Mouse (Mus musculus) cerebellum, postnatal 36 days (tissue): ENCODE data around the gene Fabp1.
A peak's percentile ranks its signal among the peaks of the same experiment; 100 is the strongest.

Experiments used
- DNase-seq, 2 experiments: peaks; one replicate each; pipeline ENCODE4 v3.0.0; 2021 to 2022; ENCODE audit warnings: mixed read lengths in 2 of 2

Gene Fabp1

DNA sequence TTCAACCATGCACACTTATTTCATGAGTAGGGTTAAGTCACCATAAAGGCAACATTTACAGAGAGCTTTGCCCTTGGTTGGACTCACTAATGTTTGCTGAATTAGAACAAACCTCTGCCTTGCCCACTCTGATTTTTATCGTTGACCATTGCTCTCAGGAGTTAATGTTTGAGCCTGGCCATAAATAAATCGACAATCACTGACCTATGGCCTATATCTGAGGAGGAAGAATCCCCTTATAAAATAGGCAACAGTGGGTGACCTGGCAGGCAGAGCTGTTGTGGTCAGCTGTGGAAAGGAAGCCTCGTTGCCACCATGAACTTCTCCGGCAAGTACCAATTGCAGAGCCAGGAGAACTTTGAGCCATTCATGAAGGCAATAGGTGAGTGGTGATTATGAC is at the start of gene Fabp1:
Gene Fabp1 (plus strand): TSS at position 216 of the 400 bp plus-strand sequence.
- DNase-seq, result no peak

DNA sequence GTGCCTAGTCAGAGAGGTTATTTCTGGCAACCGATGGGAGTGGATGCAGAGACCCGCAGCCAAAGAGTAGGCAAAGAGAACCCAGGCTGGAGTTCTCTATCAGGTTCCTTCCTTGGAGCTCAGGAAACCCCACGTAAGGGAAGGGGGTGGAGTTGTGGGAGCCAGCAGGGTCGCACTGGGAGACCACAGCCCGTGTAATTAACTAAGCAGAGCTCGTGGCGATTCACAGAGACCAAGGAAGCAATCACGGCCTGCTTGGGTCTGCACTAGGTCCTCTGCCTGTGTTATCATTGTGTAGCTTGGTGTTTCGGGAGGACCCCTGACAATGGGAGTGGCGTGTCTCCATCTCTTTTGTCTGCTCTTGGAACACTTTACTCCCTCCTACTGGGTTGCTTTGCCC is 48.5 kb upstream of the Fabp1 start:
- no peak for DNase-seq

DNA sequence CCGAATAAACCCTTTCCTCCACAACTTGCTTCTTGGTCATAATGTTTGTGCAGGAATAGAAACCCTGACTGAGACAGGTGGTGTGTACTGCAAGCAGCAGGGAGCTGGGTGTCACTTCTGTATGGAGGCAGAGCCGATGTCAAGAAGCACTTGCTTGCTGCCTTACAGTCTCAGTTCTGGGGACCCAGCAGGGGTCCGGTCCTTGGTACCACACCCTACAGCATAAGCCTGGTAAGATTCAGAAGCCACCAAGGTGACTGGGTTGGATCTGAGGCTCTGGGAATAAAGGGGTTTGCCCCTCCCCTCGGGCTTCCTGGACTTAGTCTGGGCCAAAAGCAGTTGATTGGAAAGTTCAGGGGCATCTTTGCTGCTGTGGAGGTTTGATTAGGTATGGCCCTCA is 46.1 kb upstream of the Fabp1 start:
- DNase-seq, result no peak

DNA sequence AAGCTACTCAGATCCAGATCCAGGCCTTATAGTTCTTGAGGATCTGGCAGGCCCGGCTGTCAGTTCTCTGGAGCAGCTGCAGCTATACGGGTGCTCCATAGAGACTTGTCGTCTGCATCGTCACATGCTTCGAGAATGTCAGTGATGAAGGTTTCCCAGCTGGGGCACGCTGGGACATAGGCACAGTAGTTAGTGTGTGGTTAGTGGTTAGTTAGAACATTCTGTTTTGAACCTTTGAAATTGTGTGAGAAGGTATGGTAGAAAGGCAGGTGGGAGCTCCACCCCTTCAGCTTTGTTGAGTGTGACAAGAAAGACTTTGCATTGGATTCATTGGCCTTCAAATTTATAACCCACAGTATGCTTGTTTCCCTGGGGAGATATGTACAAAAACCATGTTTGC is 44.8 kb upstream of the Fabp1 start:
- no peak for DNase-seq

DNA sequence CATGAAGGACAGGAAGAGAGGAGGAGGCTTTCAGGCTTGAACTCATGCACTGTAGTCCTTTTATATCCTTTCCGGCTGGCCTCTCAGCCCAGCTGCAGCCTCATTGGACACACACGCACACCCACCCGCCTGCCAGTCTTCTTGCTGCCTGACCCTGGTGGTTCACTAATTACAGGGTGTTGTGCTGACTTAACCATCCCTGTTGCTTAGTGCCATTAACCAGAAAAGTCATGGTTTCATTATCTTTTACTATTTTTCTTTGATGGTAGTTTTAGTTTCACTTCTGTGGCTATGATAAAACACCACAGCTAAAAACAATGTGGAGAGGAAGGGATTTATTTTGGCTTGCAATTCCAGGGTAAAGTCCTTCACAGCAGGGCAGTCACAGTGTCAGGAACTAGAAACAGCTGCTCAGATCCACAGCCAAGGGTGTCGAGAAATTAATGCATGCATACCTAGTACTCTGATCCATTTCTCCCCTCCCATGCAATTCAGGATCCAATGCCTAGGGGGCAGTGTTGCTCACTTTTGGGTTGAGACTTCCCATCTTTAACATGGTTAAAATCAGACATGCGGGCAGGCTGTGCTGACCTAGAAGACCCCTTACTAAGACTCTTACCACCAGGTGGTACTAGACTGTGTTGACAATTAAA is 42.8 kb upstream of the Fabp1 start:
- DNase-seq, result no peak

DNA sequence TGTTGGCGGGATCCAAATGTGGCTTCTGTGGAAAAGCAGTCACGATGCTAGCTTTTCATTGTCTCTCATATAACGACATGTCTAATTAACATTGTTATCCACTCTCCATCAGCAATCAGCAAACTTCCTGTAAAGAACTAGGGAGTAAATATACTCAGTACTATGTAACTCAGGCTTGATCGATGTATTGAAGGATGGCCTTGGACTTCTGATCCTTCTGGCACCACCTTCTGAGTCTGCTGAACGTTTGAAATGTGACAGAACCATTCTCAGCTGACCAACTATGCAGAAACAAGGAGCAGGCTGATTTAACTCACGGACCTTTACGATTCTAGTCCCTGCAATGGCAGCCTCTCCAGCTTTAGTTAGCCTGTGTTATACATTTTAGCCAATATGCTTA is 38.3 kb upstream of the Fabp1 start:
- no peak for DNase-seq

DNA sequence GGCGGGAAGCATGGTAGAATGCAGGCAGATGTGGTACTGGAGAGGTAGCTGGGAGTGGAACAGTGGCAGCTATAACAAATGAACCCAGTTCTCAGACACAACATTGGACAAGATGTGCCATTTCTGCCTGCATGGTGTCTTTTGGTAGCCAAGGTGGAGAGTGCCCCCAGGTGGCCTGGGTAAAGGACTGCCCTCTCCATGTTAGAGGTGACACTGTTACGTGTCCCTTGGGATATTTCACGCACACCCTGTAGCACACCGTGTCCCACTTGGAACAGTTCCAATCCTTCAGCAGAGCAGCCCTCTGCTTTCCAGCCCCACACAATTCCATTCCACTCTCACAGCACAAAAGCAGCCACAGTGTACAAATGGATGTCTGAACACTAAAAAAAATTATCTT is 37.4 kb upstream of the Fabp1 start:
- no peak for DNase-seq

DNA sequence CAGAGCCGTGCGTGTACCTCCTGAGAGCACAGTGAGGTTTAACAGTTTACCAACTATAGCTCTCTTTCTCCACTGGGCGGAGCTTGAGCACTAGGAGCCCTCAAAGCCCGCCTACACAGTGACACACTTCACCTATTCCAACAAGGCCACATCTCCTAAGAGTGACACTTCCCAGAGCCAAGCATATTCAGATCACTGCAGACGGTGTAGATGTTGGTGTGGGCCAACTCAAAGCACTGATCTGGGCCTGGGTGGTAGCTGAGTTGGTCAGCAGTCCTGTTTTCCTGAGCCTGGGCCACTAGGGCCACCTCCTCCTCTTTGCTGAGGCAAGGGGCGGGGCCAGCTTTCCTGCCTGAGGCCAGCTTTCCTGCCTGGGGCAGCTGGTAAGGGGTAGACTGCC is 35.2 kb upstream of the Fabp1 start:
- no peak for DNase-seq

DNA sequence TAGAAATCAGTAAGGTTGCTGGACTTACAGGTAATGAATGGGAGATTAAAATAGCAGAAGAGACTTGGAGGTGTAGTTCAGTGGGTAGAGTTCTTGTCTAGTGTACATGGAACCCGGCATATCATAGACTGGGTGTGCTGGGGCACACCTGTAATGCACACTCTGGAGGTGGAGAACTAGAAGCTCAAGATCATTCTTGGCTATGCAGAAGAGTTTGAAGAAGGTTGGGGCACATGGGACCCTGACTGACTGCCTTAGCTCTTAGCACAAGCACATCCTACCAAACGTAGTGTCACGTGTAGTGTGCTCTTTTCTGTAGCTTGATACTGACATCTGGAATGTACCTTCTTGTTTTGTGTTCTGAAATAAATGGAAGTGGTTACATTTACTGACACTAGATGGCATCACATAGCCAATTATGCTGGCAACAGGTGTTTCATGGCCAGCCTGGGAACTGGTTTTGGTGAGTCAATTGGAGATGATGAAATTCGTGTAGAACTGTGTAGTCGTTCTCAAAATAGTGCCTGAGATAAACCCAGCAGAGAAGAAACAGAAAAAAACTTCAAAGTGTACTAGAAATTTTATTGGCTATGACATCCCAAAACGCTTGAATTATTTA is 33.0 kb upstream of the Fabp1 start:
- DNase-seq, result peak; percentile 20 to 34

DNA sequence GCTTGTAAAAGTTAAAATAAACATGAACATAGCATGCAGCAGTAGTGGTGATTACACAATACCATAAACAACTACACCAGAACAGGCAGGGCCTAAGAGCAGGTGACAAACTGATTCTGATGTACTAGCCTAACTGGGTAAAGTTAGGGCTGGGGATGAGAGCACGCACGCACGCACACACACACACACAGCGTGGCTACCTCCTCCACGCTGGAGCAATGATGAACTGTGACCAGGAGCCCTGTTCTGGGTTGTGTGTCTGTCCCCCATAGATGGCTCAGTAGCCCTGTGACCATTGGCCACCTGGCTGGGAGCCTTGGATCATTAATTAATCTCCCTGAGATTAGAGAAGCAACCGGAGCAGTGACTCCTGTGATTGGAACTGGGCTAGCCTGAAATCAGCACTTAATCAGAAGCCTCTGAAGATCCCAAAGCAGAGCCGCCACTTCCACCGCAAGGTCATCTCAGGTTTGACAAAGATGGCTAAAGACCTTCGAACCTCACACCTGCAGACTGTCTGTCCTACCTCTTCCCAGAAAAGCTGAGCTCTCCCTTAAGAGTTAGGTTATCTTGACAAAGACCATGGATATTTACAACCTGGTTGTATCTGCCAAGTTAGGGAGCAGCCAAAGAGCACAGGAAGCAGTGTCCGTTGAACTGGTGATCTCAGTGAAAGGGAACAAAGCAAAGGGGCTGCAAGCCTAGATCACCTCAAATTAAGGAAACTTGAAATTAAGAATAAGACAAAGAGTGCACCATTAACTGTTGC is 26.6 kb upstream of the Fabp1 start:
- no peak for DNase-seq

DNA sequence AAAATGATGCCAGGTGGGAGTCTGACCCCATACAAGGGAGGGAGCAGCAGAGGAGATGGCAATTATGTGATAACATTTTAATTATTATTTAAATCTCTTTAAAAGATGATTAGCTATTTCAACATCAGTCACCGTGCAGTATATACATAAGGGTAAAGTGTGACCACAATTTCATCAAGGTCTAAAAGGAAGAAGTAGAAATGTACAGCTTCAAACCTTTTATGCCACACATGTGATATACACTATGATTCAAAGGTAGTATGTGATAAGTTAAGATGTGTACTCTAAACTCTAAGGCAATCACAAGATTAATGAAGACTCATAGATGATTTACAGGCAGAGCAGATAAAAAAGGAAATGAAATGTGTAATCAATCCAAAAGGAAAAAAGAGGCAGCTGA is 19.0 kb upstream of the Fabp1 start:
- no peak for DNase-seq

DNA sequence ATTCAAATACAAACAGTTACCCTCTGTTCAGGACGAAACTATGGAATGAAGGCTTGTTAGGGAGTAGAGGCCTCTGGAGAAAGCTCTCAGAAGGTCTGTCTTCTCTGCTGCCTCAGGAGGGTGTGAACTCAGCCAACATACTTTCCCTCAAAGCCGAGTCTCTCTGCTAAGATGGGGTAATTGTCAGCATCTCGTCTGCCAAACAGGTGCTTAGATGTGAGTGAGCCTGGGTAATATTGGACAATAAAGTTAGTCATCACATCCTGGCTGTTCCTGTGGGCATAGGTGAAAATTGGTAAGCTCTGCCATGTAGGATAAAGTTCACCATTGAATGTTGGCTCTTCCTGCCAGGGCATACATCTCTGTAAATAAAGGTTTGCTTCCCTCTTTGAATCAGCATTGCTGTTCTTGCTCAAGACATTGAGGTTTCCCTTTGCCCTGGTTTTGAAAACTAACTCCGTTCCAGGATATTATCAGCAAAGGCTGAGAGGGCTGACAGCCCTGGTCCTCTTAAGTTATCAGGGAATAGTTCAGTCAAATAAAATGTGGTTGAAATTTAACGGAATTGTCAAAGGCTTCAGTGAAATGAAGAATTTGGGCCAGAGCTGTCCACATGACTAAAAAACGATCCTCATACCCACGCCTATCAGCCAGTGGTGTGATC is 14.6 kb upstream of the Fabp1 start:
- no peak for DNase-seq

DNA sequence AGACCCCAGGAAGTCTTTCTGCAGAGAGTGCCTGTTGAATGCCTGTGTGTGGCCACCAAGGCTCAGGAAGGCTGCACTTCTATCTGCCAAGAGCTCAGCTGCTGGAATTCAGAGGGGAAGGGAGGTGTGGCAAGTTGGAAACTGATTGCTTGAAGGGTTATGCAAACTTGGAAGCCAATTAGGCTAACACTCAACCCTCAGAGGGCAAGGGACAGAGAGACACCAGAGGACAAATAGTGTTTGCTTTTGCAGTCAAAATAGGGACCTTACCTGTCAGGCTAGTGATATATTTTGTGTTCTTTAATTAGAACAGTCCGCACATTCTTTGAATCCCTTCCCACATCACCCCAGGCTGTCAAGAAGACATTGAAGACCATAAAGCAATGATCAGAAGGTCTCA is 10.0 kb upstream of the Fabp1 start:
- no peak for DNase-seq

DNA sequence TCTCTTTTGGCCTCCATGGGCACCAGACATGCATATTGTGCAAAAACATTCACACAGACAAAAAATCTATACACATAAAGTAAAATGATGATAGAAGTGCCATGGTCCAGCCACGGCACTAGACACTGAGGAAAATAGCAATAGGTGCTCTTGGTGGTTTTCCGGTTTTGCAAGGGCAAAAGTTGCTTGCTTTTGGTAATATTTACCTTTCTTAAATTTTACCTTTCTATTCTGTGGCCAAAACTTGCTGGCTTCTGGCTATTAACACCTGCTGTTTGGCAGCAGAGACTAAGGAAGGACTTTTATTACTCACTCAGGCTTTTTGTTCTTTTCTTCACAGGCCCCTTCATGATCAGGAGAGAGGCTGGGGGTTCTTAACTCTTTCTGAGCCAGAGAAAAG is 9.1 kb upstream of the Fabp1 start:
- DNase-seq, result no peak

DNA sequence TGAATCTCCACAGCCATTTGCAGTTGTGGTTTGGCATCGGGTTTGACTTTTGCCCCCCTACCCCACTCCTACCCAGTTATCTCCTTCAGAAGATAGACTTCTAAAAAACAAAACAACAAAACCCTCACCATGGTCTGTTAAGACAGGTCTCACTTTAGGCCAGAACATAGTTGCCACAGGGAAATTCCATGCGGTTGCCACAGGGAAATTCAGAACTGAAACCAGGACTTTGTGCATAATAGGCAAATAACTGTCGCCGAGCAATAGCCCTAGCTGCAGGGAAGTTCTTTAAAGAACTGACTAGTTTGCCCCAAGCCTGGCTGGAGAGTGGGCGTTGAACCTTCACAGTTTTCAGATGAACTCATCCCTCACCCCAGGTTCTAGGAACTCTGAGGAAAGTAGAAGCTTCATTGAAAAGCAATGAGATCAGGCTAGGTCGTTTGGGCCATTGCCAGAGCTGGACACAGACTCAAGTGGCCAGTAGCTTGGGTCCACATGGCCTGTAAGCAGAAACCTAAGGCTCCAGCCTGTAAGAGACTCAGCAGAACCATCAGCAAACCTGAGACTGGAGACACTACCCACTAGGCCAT is 6.4 kb upstream of the Fabp1 start:
- DNase-seq, result no peak

DNA sequence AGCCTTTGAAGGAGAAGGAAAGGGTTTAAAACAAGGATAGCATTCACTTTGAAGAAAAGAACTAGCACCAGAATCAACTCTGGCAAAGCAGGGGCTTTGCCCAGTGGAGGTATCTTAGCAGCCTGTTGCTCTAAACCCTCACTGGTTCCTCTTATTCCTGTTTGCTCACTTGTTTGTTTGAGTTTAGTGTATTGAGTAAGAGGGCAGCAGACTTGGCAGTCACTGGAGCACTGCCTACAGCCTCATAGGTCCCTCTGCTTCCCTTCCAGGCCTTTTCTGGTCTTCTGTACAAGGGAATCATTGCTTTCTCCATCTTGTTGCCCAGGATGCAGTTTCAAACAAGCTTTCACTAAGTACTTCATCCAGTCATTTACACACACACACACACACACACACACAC is 3.5 kb upstream of the Fabp1 start:
- no peak for DNase-seq

DNA sequence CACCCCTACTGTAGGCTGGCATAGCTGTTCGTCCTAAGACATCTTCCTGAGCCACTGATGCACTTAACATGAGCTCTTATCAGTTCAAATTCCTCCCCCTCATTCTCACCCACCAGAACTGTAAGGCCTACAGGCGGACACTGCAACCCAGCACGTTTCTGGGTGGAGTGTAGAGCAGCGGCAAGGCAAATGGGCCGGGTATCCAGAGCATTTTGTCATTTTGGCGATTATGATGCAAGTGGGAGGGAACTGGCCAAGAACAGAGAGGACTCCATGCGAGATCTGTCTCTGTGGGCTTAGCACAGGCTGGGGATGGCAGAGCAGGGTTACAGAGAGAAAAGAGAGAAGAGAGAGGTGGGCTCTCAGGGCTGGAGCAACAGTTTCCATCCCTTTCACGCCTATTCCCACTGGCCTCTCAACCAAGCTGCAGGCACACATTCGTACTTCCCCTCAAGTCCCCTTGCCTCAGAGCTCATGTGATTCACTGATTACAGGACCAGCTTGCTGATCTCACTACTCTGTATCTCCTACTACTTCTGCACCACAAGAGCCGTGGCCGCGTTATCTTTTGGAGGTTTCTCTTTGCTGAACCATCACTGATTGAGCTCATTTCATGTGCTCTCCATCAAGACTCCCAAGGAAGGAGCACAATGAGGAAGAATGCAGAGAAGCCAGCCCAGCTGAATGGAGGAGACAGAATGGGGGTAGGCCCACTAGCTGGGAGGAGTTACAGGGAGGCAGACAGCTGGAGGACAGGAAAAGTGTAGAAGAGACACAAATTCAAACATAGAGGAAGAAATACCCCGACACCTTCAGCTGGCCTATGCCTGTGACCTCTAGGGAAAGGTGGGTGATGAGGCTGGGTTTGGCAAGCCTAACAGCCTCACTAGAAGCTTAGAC is 1.7 kb upstream of the Fabp1 start:
- no peak for DNase-seq

DNA sequence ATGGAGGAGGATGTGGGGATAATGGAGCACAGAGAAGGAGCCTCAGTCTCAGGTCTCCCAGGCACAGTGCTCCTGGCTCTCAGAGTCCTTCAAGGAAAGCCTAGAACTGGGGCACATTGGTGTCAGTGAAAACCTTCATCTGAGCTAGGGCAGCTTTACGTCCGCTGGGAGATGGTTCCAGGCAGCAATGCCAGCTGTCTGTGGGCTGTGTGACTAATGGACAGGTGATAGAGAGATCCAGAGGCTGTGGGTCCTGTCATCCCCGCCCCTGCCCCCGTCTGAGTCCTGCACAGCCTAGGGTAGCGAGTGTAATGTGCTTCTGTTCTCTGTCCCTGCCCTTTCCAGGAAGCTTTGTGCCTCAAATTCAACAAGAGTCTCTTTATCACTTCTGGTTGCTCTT is 2.3 kb downstream of the Fabp1 start:
- no peak for DNase-seq

DNA sequence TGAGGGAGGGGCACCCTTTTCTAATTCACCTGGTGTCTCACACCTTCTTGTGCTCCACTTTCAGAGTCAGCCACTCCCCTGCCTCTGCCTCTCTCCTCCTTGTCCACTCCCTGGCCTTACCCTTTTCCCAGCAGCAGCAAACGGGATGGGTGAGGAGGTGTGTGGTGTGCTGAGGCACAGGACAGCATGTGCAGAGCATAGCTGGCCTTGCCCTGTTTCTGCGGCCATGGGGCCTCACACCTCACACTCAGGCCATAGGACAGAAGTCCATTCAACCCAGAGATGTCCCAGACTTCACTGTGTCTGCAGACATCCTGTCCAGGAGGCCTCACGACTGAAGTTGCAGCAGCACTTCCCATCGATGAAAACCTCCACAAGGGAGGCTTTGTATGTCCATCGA is 4.0 kb downstream of the Fabp1 start:
- DNase-seq, result no peak

DNA sequence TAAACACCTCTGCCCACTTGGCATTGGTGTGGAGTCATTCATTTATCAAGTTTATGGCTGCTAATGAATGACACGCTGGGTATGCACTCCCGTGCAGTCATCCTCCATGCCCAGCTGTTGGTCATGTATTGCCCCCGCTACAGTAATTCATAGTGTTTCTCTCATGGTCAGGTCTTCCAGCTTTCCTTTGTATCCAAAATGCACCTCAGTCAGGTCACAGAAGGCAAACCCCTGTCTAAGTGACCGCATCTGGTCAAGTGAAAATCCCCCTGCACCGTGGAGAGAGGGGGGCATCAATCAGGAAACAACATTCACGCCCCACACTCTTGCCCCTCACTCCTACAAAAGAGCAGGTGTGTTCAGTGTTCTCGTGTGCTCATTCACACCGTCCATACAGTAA is 4.5 kb downstream of the Fabp1 start:
- no peak for DNase-seq

DNA sequence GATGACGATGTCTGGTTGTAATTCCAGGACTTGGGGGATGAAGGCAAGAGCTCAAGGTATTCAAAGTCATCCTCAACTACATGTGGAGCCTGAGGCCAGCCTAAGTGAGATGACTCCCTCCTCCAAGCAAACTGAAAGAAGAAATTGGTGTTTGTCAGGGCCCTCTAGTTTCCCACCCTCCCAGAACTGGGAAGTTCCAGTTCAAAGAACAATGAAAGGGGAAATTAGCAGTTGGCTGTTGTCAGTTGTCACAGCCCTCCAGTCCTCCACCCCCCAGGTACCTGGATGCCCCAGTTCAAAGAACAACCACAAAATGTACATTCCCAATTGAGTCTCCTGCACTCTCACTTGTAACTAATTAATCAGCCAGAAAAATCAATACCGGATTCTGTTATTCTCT is 9.1 kb downstream of the Fabp1 start:
- DNase-seq, result no peak

DNA sequence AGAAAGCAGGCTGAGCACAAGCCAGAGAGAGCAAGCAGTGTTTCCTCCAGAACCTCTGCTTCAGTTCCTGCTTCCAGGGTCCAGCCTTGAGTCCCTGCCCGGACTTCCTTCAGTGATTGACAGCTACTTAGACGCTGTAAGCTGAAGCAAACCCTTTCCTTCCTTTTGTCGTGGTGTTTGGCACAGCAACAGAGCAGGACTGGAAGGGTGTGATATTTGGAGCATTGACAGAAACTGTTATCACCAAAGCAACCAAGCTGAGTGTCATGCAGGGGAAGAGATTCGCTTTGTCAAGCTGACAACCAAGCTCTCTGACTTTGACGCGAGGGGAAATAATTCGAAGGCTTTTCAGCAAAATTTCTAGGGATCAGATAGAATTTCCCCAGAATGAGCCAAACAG is 12.3 kb downstream of the Fabp1 start:
- no peak for DNase-seq
